Mouse (Mus musculus) lung, embryonic 15.5 days (tissue): Measurements from ENCODE around the gene Grid2. TPM values are rescaled to one million over a fixed set of nuclear protein-coding genes. Genes with fewer than 3 reads are reported as not detected.

Source experiments
- ATAC-seq: fragments of 200-750 bp; cut with Nextera tagmentation; 2 replicates; pipeline ENCODE4 v1.8.0; 2017; ENCODE audit warnings: moderate number of reproducible peaks, borderline replicate concordance; ENCODE audit not compliant: low FRiP score, low TSS enrichment; ENCODE audit errors: extremely low read depth
- H3K27ac ChIP-seq: fragments of 300-500 bp; sonication (generic); 2 replicates; pipeline ENCODE4 v1.5.1; 2015; ENCODE audit warnings: moderate library complexity, mild to moderate bottlenecking, inconsistent platforms
- H3K27me3 ChIP-seq: fragments of 300-500 bp; sonication (generic); 2 replicates; pipeline ENCODE4 v1.6.1; 2015; ENCODE audit warnings: inconsistent platforms
- H3K36me3 ChIP-seq: fragments of 300-500 bp; sonication (generic); 2 replicates; pipeline ENCODE4 v1.6.1; 2015; ENCODE audit warnings: inconsistent platforms
- H3K4me1 ChIP-seq: fragments of 300-500 bp; sonication (generic); 2 replicates; pipeline ENCODE4 v1.6.1; 2015; ENCODE audit warnings: inconsistent platforms
- H3K4me2 ChIP-seq: fragments of 300-500 bp; sonication (generic); 2 replicates; pipeline ENCODE4 v1.6.1; 2015; ENCODE audit warnings: inconsistent platforms, mild to moderate bottlenecking, moderate library complexity
- H3K4me3 ChIP-seq: fragments of 300-500 bp; sonication (generic); 2 replicates; pipeline ENCODE4 v1.5.1; 2015; ENCODE audit warnings: mild to moderate bottlenecking, inconsistent platforms
- H3K9ac ChIP-seq: fragments of 300-500 bp; sonication (generic); 2 replicates; pipeline ENCODE4 v1.6.1; 2015; ENCODE audit warnings: inconsistent platforms
- H3K9me3 ChIP-seq: fragments of 300-500 bp; sonication (generic); 2 replicates; pipeline ENCODE4 v1.6.1; 2016; ENCODE audit warnings: inconsistent platforms
- WGBS: fragments of 180-500 bp; shearing (Covaris S2); methylation state at CpG from one replicate; pipeline ENCODE4 v1.1.7; 2015; 5-methylcytosine and 5-hydroxymethylcytosine counted together
- polyA plus RNA-seq: library from polyadenylated mRNA; unstranded; fragments of >200 nt; fragmentation: Nextera tagmentation; extraction: Ambion mirVana; gene quantifications from 2 replicates; pipeline ENCODE4 v1.2.1, GENCODE M21; 2015

The Grid2 gene
- polyA plus RNA-seq, 1 experiment from 2014 or later: 1.1 TPM

GRCm38 (mm10) chr6:64427658-64428057 lies 1172.0 kb downstream of the Grid2 start:
- no peak overlapping the region for H3K27ac ChIP-seq
- no peak overlapping the region for H3K9ac ChIP-seq
- no peaks in the 10 kb centered on the region for H3K36me3 ChIP-seq
- no peak for ATAC-seq
- H3K27me3 ChIP-seq: no peaks in the 10 kb centered on the region
- H3K4me3 ChIP-seq: no peak overlapping the region
- no peaks in the 10 kb centered on the region for H3K9me3 ChIP-seq
- no peak overlapping the region for H3K4me2 ChIP-seq
- H3K4me1 ChIP-seq: no peaks in the 10 kb centered on the region

- no peaks in the 10 kb centered on the region for H3K27me3 ChIP-seq
- H3K4me1 ChIP-seq: no peaks in the 10 kb centered on the region
- H3K9ac ChIP-seq: no peak overlapping the region
- no peak overlapping the region for H3K4me3 ChIP-seq
- no peaks in the 10 kb centered on the region for H3K9me3 ChIP-seq
- H3K36me3 ChIP-seq: no peaks in the 10 kb centered on the region
- ATAC-seq: no peak
- H3K4me2 ChIP-seq: no peak overlapping the region
- no peak overlapping the region for H3K27ac ChIP-seq
- 69% methylated on average over 1 of the region's 1 CpGs for WGBS
Measured at GRCm38 (mm10) chr6:64428898-64429297, 1173.2 kb downstream of the Grid2 start.

- H3K4me3 ChIP-seq: no peak overlapping the region
- H3K36me3 ChIP-seq: no peaks in the 10 kb centered on the region
- 69% methylated on average over 5 of the region's 5 CpGs for WGBS
Measured at GRCm38 (mm10) chr6:64448127-64448526, 1192.5 kb downstream of the Grid2 start.

GRCm38 (mm10) chr6:64448864-64449355 lies 1193.2 kb downstream of the Grid2 start:
- WGBS: 65% methylated on average over 4 of the region's 4 CpGs
- Histone ChIP-seq H3K27me3 (no peaks in the 10 kb centered on the region), H3K9me3 (no peaks in the 10 kb centered on the region), H3K27ac (no peak overlapping the region), H3K4me3 (no peak overlapping the region), H3K9ac (no peak overlapping the region), H3K36me3 (no peaks in the 10 kb centered on the region), H3K4me1 (no peaks in the 10 kb centered on the region), H3K4me2 (no peak overlapping the region)
- no peak for ATAC-seq

More at GRCm38 (mm10) chr6:64448127-64448526, 1192.5 kb downstream of the Grid2 start:
- Histone ChIP-seq H3K9me3 (no peaks in the 10 kb centered on the region), H3K9ac (no peak overlapping the region), H3K27me3 (no peaks in the 10 kb centered on the region), H3K27ac (no peak overlapping the region), H3K4me2 (no peak overlapping the region), H3K4me1 (no peaks in the 10 kb centered on the region)
- ATAC-seq: no peak

- no peaks in the 10 kb centered on the region for H3K4me1 ChIP-seq
- H3K4me3 ChIP-seq: no peak overlapping the region
- WGBS: 59% methylated on average over 3 of the region's 3 CpGs
- H3K27ac ChIP-seq: no peak overlapping the region
- no peaks in the 10 kb centered on the region for H3K36me3 ChIP-seq
- no peaks in the 10 kb centered on the region for H3K9me3 ChIP-seq
- H3K27me3 ChIP-seq: no peaks in the 10 kb centered on the region
- H3K9ac ChIP-seq: no peak overlapping the region
- no peak overlapping the region for H3K4me2 ChIP-seq
- no peak for ATAC-seq
Measured at GRCm38 (mm10) chr6:64450770-64451169, 1195.1 kb downstream of the Grid2 start.

GRCm38 (mm10) chr6:64479884-64480283 lies 1224.2 kb downstream of the Grid2 start:
- H3K9me3 ChIP-seq: no peaks in the 10 kb centered on the region
- H3K9ac ChIP-seq: no peak overlapping the region
- H3K27ac ChIP-seq: no peak overlapping the region
- WGBS: 80% methylated on average over 3 of the region's 3 CpGs
- H3K36me3 ChIP-seq: no peaks in the 10 kb centered on the region
- H3K4me1 ChIP-seq: no peaks in the 10 kb centered on the region
- no peak overlapping the region for H3K4me3 ChIP-seq
- H3K27me3 ChIP-seq: no peaks in the 10 kb centered on the region
- no peak overlapping the region for H3K4me2 ChIP-seq
- ATAC-seq: no peak

- WGBS: 60% methylated on average over 2 of the region's 2 CpGs
- Histone ChIP-seq H3K27ac (no peak overlapping the region), H3K4me3 (no peak overlapping the region), H3K27me3 (no peaks in the 10 kb centered on the region), H3K9me3 (no peaks in the 10 kb centered on the region), H3K4me2 (no peak overlapping the region), H3K36me3 (no peaks in the 10 kb centered on the region), H3K4me1 (no peaks in the 10 kb centered on the region), H3K9ac (no peak overlapping the region)
- no peak for ATAC-seq
Measured at GRCm38 (mm10) chr6:64480592-64480991, 1224.9 kb downstream of the Grid2 start.

GRCm38 (mm10) chr6:64490313-64491067 lies 1234.8 kb downstream of the Grid2 start:
- ATAC-seq: no peak
- 58% methylated on average over 4 of the region's 4 CpGs for WGBS
- no peaks in the 10 kb centered on the region for H3K9me3 ChIP-seq
- H3K27me3 ChIP-seq: no peaks in the 10 kb centered on the region
- no peak overlapping the region for H3K4me3 ChIP-seq
- H3K27ac ChIP-seq: no peak overlapping the region
- H3K4me2 ChIP-seq: no peak overlapping the region
- no peak overlapping the region for H3K9ac ChIP-seq
- no peaks in the 10 kb centered on the region for H3K4me1 ChIP-seq
- no peaks in the 10 kb centered on the region for H3K36me3 ChIP-seq

- ATAC-seq: no peak
- H3K4me2 ChIP-seq: no peak overlapping the region
- H3K9me3 ChIP-seq: no peaks in the 10 kb centered on the region
- no peak overlapping the region for H3K4me3 ChIP-seq
- H3K36me3 ChIP-seq: no peaks in the 10 kb centered on the region
- H3K27ac ChIP-seq: no peak overlapping the region
- H3K4me1 ChIP-seq: no peaks in the 10 kb centered on the region
- no peak overlapping the region for H3K9ac ChIP-seq
- WGBS: 30% methylated on average over 1 of the region's 1 CpGs
- no peaks in the 10 kb centered on the region for H3K27me3 ChIP-seq
Measured at GRCm38 (mm10) chr6:64504394-64504793, 1248.7 kb downstream of the Grid2 start.

- Histone ChIP-seq H3K4me1 (no peaks in the 10 kb centered on the region), H3K4me3 (no peak overlapping the region), H3K27me3 (no peaks in the 10 kb centered on the region), H3K9me3 (no peaks in the 10 kb centered on the region), H3K27ac (no peak overlapping the region), H3K4me2 (no peak overlapping the region), H3K9ac (no peak overlapping the region), H3K36me3 (no peaks in the 10 kb centered on the region)
- WGBS: 53% methylated on average over 3 of the region's 3 CpGs
- no peak for ATAC-seq
Measured at GRCm38 (mm10) chr6:64542168-64542567, 1286.5 kb downstream of the Grid2 start.

- H3K9me3 ChIP-seq: no peaks in the 10 kb centered on the region
- 75% methylated on average over 3 of the region's 3 CpGs for WGBS
- no peaks in the 10 kb centered on the region for H3K27me3 ChIP-seq
- no peak overlapping the region for H3K9ac ChIP-seq
- H3K36me3 ChIP-seq: no peaks in the 10 kb centered on the region
- no peak overlapping the region for H3K4me3 ChIP-seq
- ATAC-seq: no peak
- no peaks in the 10 kb centered on the region for H3K4me1 ChIP-seq
- no peak overlapping the region for H3K4me2 ChIP-seq
- no peak overlapping the region for H3K27ac ChIP-seq
Measured at GRCm38 (mm10) chr6:64553645-64554044, 1298.0 kb downstream of the Grid2 start.

- H3K36me3 ChIP-seq: no peaks in the 10 kb centered on the region
- no peak overlapping the region for H3K27ac ChIP-seq
- no peak overlapping the region for H3K9ac ChIP-seq
- 79% methylated on average over 4 of the region's 4 CpGs for WGBS
- H3K4me2 ChIP-seq: no peak overlapping the region
- ATAC-seq: no peak
- no peaks in the 10 kb centered on the region for H3K27me3 ChIP-seq
- H3K9me3 ChIP-seq: no peaks in the 10 kb centered on the region
- H3K4me1 ChIP-seq: no peaks in the 10 kb centered on the region
- no peak overlapping the region for H3K4me3 ChIP-seq
Measured at GRCm38 (mm10) chr6:64555220-64555619, 1299.5 kb downstream of the Grid2 start.
